Mouse (Mus musculus) stomach, postnatal 0 days (tissue): Measurements from ENCODE around the gene Tbrg4.

ENCODE experiments used
- CTCF ChIP-seq: IDR thresholded peaks from 2 replicates; pipeline ENCODE4 v1.5.1; 2016; ENCODE audit warnings: antibody characterized with exemption, low read depth, mild to moderate bottlenecking, moderate library complexity
- EP300 ChIP-seq: optimal IDR thresholded peaks from 2 replicates; pipeline ENCODE3; 2016; ENCODE audit warnings: antibody characterized with exemption

GRCm38 (mm10) chr11:6605021-6605481, 20.8 kb downstream of the Tbrg4 start:
- TF ChIP-seq CTCF (peak; percentile 65), EP300 (no peak)
